Mouse (Mus musculus): Measurements from ENCODE around the gene Gdf15.

The Gdf15 gene

DNA sequence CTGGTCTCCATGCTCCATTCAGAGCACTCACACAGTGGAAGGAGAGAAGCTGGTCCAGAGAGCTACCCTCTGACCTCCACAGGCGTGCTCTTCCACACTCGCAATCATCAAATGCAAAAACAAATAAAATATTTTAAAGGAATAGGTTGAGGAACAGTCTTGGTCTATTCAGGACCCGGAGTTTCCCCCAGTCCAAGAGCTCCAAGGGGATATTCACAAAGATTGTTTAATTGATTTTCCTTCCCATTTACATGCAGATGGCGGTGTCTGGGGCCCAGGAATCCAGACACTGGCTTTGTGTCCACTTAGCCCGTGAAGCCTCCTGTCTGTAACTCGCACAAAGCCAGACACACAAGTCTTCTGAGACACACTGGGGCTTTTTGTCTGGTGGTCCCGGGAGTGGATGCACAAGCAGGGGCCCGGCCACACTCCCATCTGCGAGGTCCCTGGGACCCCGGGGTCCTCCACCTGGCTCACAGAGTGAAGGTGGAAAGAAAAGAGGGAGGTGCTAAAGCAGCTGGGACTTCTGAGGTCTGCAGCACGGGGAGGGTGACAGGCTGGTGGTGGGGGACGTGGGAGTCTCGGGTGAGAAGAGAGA is 24.0 kb upstream of the Gdf15 start:
- no peak for DNase-seq (ENCODE audit: low spot score)

DNA sequence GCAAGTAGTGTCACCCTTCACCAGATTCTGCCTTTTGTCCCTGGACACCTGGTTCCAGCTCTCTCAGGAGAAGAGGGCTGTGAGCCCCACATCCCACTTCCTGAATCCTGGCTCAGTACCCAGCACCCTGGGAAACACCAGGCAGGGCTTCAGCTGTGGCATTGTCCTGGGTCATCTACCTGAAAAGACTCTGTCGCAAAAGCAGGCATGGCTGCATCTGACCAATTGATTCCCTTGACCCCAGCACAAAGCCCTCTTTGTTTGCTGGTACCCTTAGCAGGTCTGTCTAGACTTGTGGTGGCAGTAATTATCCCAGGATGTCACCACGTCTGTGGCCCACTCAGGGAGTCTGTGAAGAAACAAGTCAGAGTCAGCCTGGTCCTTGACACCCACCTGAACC is 23.2 kb upstream of the Gdf15 start:
- DNase-seq (ENCODE audit: low spot score): no peak

DNA sequence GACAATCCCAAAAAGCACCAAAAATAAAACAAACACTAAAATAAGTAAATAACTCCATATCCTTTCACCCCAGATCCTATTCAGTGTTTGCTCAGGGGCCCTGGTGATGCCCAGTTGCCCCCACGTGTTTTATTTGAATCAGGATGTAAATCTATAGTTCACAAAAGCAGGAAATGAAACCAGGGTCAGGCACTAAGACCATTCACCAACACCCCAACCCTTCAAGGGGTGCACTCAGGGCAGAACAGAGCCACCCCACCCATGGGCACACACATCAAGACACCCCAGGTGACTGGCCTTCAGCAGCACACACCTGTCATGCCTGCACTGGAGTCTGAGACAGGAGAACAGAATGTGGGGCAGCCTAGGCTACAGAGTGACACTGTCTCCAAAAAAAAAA is 21.9 kb upstream of the Gdf15 start:
- DNase-seq (ENCODE audit: low spot score): no peak

DNA sequence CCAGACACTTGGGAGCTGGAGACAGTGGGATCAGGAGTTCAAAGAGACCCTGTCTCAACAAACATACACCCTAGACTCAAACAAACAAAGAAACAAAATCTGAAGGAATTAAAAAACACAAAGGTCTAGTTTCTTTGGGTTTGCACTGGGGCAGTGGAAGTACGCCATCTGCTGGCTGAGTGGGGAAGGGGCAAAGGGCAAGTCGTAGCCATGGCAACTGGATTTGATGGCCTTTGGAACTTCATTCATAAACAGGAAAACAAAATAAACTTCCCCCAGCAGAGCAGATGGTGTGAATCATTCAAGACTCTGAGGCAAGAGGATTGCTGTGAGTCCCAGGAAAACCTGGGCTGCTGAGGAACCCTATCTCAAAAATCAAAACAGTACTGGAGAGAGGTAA is 21.0 kb upstream of the Gdf15 start:
- DNase-seq (ENCODE audit: low spot score): no peak

DNA sequence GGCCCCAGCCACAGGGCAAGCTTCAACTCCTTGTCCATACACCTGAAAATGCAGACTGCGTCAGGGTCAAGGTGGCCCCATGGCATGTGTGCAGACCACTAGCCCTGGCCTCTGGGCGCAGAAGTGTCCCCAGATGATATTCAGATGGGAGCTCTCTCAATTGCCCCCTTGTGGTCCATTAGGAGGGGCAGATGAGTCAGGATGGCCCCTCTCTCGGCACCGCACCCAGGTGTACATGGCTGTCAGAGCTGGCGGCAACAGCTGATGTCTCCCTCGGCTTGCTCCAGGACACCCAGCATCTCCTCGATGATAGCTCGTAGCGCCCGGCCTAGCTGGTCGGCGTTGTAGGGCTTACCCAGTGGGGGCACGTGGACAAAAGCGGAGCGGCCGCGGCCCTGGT is 18.1 kb upstream of the Gdf15 start:
- DNase-seq (ENCODE audit: low spot score): no peak

- DNase-seq (ENCODE audit: low spot score): no peak
These were observed 17.1 kb upstream of the Gdf15 start for GRCm38 (mm10) chr8:70649324-70649723.

DNA sequence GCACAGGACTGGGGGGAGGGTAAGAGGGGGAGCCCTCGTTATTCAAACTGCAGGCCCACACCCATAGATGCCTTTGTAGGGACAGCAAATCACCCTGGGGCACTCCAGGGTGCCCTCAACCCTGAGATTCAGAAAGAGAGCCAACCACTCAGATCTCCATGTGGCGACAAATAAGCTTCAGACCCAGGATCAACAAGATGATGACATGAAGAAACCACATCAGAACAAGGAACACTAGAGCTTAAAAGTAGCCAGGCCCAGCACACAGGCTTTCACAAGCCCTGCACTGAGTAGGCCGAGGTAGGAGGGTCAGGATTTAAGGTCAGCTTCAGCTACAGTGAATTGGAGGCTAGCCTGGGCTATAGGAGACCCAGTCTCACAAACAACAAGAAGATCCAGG is 16.7 kb upstream of the Gdf15 start:
- DNase-seq (ENCODE audit: low spot score): no peak

- no peak for DNase-seq (ENCODE audit: low spot score)
These were observed 15.8 kb upstream of the Gdf15 start for GRCm38 (mm10) chr8:70648164-70648442.

GRCm38 (mm10) chr8:70647343-70648163 is 15.3 kb upstream of the Gdf15 start:
- no peak for DNase-seq (ENCODE audit: low spot score)

- no peak for DNase-seq (ENCODE audit: low spot score)
These were observed 14.5 kb upstream of the Gdf15 start for GRCm38 (mm10) chr8:70646775-70647174.

DNA sequence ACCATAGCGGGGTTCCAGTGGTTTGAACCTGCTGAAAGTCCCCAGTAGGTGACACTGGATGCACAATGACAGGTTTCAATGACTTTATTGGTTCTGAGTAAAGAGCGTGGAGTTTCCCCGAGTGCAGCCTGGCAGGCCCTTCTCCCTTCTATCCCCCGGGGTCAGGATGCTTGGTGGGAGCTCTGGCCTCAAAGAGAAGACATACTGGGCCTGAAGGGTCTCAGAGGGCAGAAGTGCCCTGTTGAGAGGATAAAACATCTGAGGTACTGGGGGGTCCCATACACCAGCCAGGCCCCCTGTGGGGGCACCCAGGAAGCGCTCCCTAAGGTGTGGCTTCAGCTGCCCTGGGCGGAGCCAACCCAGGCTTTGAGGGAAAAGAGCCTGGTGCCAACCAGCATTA is 14.1 kb upstream of the Gdf15 start:
- no peak for DNase-seq (ENCODE audit: low spot score)

DNA sequence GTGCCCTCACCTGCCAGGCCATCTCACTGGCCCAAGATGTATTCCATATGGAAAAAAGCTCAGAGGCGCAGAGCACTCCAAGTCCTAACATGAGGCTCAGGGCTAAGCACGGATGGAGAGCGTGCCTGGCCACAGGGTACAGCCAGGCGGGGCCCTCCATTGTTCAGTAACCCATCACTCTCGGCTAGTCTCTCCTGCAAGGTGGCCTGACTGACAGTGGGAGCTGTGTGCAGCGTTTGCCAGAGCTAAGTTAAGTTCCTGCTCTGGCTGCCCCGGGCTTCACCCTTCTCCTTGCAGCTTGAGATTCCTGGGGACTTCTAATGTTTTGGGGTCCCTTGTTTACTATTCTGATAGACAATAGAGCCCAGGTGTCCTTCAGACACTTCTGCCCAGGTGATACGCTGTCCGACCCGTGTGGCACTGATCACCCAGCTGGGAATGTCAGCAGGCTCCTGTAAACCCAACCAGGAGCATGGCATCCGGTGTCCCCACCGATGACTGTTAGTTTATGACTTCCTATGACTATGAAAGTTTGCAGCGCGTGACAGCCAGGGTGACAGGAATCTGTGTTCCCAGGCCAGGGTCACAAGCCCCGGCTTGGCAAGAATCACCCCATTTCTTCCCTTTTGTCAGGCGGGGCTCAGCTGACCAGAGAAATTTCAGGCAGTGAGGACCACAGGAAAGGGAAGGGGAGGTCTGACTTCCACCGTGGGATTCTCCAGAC is 13.4 kb upstream of the Gdf15 start:
- DNase-seq (ENCODE audit: low spot score): no peak

GRCm38 (mm10) chr8:70644065-70644464 is 11.8 kb upstream of the Gdf15 start:
- DNase-seq (ENCODE audit: low spot score): no peak

DNA sequence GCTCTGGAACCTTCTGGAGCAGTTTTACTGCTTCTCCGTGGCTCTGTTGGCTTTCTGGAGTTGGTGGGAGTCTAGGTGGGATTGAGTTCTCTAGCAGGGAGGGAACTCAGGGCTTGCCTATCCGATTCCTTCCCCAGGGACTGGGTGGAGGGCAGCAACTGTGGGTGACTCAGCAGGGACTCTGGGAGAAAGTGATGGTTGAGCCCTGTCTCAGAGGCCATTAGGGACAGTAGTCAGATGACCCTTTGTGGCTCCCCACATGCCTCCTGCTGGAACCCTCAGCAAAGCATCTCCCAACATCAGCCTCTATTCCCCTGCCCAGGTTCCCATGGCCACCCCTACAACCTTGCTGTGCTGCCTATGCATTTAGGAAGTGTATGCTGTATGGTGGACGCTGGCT is 10.8 kb upstream of the Gdf15 start:
- DNase-seq (ENCODE audit: low spot score): no peak

GRCm38 (mm10) chr8:70638752-70639151 is 6.5 kb upstream of the Gdf15 start:
- DNase-seq (ENCODE audit: low spot score): no peak

GRCm38 (mm10) chr8:70636838-70637237 is 4.6 kb upstream of the Gdf15 start:
- DNase-seq (ENCODE audit: low spot score): no peak

DNA sequence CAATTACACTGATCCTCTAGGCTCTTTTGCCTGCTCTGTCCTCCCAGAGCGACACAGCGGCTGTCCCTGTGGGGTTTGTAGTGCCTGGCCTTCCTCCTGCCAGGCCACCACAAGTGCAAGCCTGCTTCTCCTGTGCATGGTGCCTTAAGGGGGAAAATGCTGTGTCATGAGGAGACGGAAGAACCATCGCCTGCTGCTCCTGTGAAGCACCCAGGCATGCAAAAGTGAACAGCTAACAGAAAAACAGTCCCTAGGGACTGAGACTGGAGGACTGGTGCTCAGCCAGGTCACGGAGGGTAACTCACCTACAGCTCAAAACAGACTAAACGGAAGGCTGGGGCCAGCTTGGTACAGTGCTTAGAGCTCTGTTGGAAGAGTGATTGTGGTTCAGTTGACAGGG is 3.3 kb upstream of the Gdf15 start:
- DNase-seq (ENCODE audit: low spot score): no peak

DNA sequence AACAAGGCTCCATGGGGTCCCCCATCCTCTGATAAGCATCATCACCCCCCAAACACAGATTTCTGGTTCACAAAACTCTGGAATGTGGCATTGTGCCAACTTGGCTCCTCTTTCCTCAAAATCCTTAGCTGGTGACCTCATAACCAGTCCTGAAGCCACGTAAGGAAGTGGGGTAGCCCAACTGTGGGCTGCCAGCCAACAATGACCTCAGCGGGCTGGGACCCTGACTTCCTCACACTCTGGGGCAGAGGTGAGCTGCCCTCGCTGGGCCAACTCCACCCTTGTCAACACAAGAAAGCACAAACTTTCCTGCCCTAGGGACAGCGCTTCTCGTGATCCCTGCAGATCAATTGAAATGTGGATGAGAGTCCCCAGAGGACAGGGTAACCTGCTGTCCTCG is 1.8 kb upstream of the Gdf15 start:
- DNase-seq (ENCODE audit: low spot score): no peak

DNA sequence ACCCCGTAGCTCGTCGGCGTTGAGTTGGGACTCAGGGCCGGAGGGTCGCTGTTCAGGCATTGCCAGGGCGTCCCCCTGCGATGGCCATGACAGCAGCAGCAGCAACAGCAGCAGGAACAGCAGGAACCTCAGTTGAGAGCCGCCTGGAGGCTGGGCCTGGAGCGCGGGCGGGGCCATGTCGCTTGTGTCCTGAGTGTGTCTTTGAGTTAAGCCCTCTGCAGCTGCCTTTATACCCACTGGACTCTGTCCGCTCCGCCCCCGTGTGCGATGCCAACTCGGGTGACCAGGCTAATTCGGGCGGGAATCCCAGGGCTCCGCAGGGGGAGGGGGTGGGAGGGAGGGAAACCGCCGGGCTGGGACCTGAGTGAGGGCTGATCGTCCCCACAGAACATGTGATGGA is 820 bp downstream of the Gdf15 start:
- DNase-seq (ENCODE audit: low spot score): no peak

DNA sequence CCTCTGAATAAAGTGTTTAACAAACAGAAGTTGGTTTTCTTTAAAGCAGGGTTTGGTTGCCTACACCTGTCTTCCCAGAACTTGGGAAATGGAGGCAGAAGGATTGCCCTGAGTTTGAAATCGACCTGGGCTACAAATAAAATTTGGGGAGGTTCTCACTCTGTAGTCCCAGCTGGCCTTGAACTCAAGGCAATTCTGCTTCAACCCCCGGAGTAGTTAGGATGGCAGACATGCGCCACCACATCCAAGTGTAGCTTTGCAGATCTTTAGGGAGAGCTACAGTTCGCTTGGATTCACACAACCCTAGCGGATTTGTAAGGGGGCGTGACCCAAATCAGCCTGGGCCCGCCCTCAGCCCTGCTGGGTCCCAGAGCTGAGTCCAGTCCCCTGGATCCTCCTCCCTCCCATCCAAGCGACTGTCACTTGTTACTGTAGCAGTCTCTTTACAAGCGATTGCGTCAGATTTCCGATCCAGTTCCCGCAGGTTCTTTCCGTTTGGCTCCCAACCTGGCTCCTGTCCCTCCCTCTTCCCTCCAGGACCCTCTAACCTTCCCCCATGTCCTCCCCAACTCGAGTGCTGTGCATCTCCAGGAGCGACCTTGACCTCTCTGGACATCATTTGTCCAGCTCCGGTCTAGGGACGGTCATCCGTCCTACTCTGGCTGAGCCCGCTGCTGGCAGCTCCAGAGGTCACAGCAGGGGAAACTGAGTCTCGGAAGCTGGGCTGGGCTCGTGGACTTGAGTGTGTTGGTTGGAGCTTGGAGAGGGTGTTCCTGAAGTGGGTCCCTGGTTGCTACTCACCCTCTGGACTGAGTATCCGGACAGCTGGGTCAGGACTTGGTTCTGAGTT is 1.5 kb downstream of the Gdf15 start:
- no peak for DNase-seq (ENCODE audit: low spot score)

- peak; percentile 89 for DNase-seq (ENCODE audit: low spot score)
These were observed 2.4 kb downstream of the Gdf15 start for GRCm38 (mm10) chr8:70629574-70630531.
